Mouse (Mus musculus): Measurements from ENCODE around the gene Gpr87. TPM values are rescaled to one million over a fixed set of nuclear protein-coding genes. Genes with fewer than 3 reads are reported as not detected.
A peak's percentile ranks its signal among the peaks of the same experiment; 100 is the strongest.

The Gpr87 gene
- polyA plus RNA-seq, 1 experiment from 2014 or later: not detected

DNA sequence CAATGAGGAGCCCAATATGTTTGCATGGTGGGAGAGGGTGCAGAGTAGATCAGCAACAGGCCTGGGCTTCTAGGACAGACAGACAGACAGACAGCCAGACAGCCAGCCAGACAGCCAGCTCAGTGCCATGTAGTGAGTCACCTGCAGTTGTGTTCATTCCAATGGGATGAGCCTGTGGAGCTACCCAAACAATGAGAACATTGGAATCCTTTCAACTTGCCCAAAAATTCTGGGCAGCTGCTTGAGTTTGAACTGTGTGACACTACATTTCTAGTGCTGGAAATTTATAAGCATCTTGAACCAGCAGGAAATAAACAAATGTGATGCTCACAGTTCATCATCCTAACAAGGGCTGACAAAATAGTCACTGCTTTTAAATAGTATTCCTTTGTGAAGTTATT is 55.3 kb downstream of the Gpr87 start:
- Histone ChIP-seq H3K27me3 (ENCODE audit: control insufficient read depth, insufficient read depth, low read length) (no peaks in the 10 kb centered on the region), H3K9ac (ENCODE audit: low read length) (no peak overlapping the region), H3K4me2 (ENCODE audit: low read depth, low read length, severe bottlenecking) (no peak overlapping the region), H3K4me1 (replicated peaks; ENCODE audit: control insufficient read depth, insufficient read depth, low read length) (no peaks in the 10 kb centered on the region), H3K9me3 (ENCODE audit: control insufficient read depth, low read length) (no peaks in the 10 kb centered on the region), H3K27ac (ENCODE audit: low read depth, low read length) (no peak overlapping the region), H3K4me3 (ENCODE audit: low read depth, low read length) (no peak overlapping the region), H3K36me3 (ENCODE audit: control insufficient read depth, insufficient read depth, low read length) (no peaks in the 10 kb centered on the region)
- ATAC-seq (replicated peaks; ENCODE audit: low FRiP score): no peak
- DNase-seq (ENCODE audit: low spot score): no peak

DNA sequence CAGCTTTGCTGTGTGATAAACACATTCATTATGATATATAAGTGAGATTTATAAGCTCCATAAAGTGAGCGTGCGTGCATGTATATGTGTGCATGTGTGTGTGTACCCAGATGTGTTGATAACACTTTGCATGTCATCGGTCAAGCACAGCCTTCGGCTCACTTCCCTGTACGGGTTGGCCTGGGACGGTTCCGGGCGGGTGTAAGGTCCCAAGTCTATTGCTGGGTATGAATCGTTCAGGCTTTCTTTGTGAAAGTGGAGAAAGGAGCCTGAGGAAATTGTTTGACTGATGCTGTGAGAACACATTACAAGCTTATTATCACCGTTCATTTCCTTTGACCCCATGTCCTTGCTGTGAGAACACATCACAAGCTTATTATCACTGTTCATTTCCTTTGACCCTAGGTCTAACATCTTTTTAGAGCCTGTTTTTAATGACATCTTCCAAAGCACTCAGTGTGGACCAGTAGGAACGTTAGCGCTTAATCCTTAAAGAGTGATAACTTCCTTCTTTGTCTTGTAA is 55.9 kb downstream of the Gpr87 start:
- 67% methylated on average over 12 of the region's 12 CpGs for WGBS
- H3K9me3 ChIP-seq (ENCODE audit: control insufficient read depth, low read length): no peaks in the 10 kb centered on the region
- no peak overlapping the region for H3K27ac ChIP-seq (ENCODE audit: low read depth, low read length)
- H3K27me3 ChIP-seq (ENCODE audit: control insufficient read depth, insufficient read depth, low read length): no peaks in the 10 kb centered on the region
- H3K4me3 ChIP-seq (ENCODE audit: low read depth, low read length): no peak overlapping the region
- ATAC-seq (replicated peaks; ENCODE audit: low FRiP score) (0 out of 2 replicates have a peak, but pooled peaks have one; percentile 30), DNase-seq (ENCODE audit: low spot score) (no peak)
- H3K4me1 ChIP-seq (replicated peaks; ENCODE audit: control insufficient read depth, insufficient read depth, low read length): no peaks in the 10 kb centered on the region
- H3K36me3 ChIP-seq (ENCODE audit: control insufficient read depth, insufficient read depth, low read length): no peaks in the 10 kb centered on the region
- H3K9ac ChIP-seq (ENCODE audit: low read length): no peak overlapping the region
- H3K4me2 ChIP-seq (ENCODE audit: low read depth, low read length, severe bottlenecking): no peak overlapping the region

- WGBS: 81% methylated on average over 5 of the region's 5 CpGs
- DNase-seq (ENCODE audit: low spot score): no peak
- H3K27ac ChIP-seq (ENCODE audit: low read depth, low read length): no peak overlapping the region
- H3K4me3 ChIP-seq (ENCODE audit: low read depth, low read length): no peak overlapping the region
- H3K27me3 ChIP-seq (ENCODE audit: control insufficient read depth, insufficient read depth, low read length): no peaks in the 10 kb centered on the region
- ATAC-seq (replicated peaks; ENCODE audit: low FRiP score): no peak
- no peaks in the 10 kb centered on the region for H3K36me3 ChIP-seq (ENCODE audit: control insufficient read depth, insufficient read depth, low read length)
- H3K9ac ChIP-seq (ENCODE audit: low read length): no peak overlapping the region
- no peaks in the 10 kb centered on the region for H3K4me1 ChIP-seq (replicated peaks; ENCODE audit: control insufficient read depth, insufficient read depth, low read length)
- H3K4me2 ChIP-seq (ENCODE audit: low read depth, low read length, severe bottlenecking): no peak overlapping the region
- H3K9me3 ChIP-seq (ENCODE audit: control insufficient read depth, low read length): no peaks in the 10 kb centered on the region
Measured at GRCm38 (mm10) chr3:59135911-59136653, 58.8 kb downstream of the Gpr87 start.

- no peak for ATAC-seq (replicated peaks; ENCODE audit: low FRiP score)
- Histone ChIP-seq H3K4me2 (ENCODE audit: low read depth, low read length, severe bottlenecking) (no peak overlapping the region), H3K27me3 (ENCODE audit: control insufficient read depth, insufficient read depth, low read length) (no peaks in the 10 kb centered on the region), H3K4me3 (ENCODE audit: low read depth, low read length) (no peak overlapping the region), H3K27ac (ENCODE audit: low read depth, low read length) (no peak overlapping the region), H3K9ac (ENCODE audit: low read length) (no peak overlapping the region), H3K36me3 (ENCODE audit: control insufficient read depth, insufficient read depth, low read length) (no peaks in the 10 kb centered on the region), H3K4me1 (replicated peaks; ENCODE audit: control insufficient read depth, insufficient read depth, low read length) (no peaks in the 10 kb centered on the region), H3K9me3 (ENCODE audit: control insufficient read depth, low read length) (no peaks in the 10 kb centered on the region)
- DNase-seq (ENCODE audit: low spot score): no peak
- WGBS: 89% methylated on average over 5 of the region's 5 CpGs
Measured at GRCm38 (mm10) chr3:59133189-59133588, 61.7 kb downstream of the Gpr87 start.

GRCm38 (mm10) chr3:59131966-59132365 is 62.9 kb downstream of the Gpr87 start:
- H3K4me3 ChIP-seq (ENCODE audit: low read depth, low read length): no peak overlapping the region
- H3K9me3 ChIP-seq (ENCODE audit: control insufficient read depth, low read length): no peaks in the 10 kb centered on the region
- no peak for ATAC-seq (replicated peaks; ENCODE audit: low FRiP score)
- no peak overlapping the region for H3K4me2 ChIP-seq (ENCODE audit: low read depth, low read length, severe bottlenecking)
- no peaks in the 10 kb centered on the region for H3K27me3 ChIP-seq (ENCODE audit: control insufficient read depth, insufficient read depth, low read length)
- WGBS: 90% methylated on average over 4 of the region's 4 CpGs
- no peak overlapping the region for H3K9ac ChIP-seq (ENCODE audit: low read length)
- no peaks in the 10 kb centered on the region for H3K36me3 ChIP-seq (ENCODE audit: control insufficient read depth, insufficient read depth, low read length)
- no peak overlapping the region for H3K27ac ChIP-seq (ENCODE audit: low read depth, low read length)
- no peak for DNase-seq (ENCODE audit: low spot score)
- H3K4me1 ChIP-seq (replicated peaks; ENCODE audit: control insufficient read depth, insufficient read depth, low read length): no peaks in the 10 kb centered on the region

- Histone ChIP-seq H3K9ac (ENCODE audit: low read length) (no peak overlapping the region), H3K4me2 (ENCODE audit: low read depth, low read length, severe bottlenecking) (no peak overlapping the region), H3K4me3 (ENCODE audit: low read depth, low read length) (no peak overlapping the region), H3K27ac (ENCODE audit: low read depth, low read length) (no peak overlapping the region), H3K27me3 (ENCODE audit: control insufficient read depth, insufficient read depth, low read length) (no peaks in the 10 kb centered on the region), H3K9me3 (ENCODE audit: control insufficient read depth, low read length) (no peaks in the 10 kb centered on the region), H3K4me1 (replicated peaks; ENCODE audit: control insufficient read depth, insufficient read depth, low read length) (no peaks in the 10 kb centered on the region), H3K36me3 (ENCODE audit: control insufficient read depth, insufficient read depth, low read length) (no peaks in the 10 kb centered on the region)
- ATAC-seq (replicated peaks; ENCODE audit: low FRiP score) (no peak), DNase-seq (ENCODE audit: low spot score) (no peak)
- WGBS: 89% methylated on average over 4 of the region's 4 CpGs
Measured at GRCm38 (mm10) chr3:59131081-59131480, 63.8 kb downstream of the Gpr87 start.

DNA sequence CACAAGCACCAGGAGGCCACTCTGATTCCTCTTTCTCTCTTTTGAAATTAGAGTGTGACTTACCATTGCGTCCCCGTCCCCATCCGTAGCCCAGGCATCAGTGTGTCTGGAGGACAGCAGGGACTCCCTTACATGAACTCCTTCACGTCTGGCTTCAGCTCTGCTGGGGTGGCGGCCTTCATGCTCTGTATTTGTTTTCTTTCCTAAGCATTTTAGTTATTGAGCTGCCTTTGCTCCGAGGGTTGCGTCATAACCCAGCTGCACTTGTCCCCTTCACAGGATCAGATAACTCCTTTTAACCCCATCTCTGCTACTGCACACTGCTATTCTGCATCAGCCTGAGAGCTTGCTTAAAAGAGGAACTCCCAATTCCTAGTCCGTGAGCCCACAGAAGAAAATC is 64.5 kb downstream of the Gpr87 start:
- H3K27ac ChIP-seq (ENCODE audit: low read depth, low read length): no peak overlapping the region
- H3K4me1 ChIP-seq (replicated peaks; ENCODE audit: control insufficient read depth, insufficient read depth, low read length): no peaks in the 10 kb centered on the region
- H3K9ac ChIP-seq (ENCODE audit: low read length): no peak overlapping the region
- no peaks in the 10 kb centered on the region for H3K9me3 ChIP-seq (ENCODE audit: control insufficient read depth, low read length)
- WGBS: 66% methylated on average over 8 of the region's 8 CpGs
- DNase-seq (ENCODE audit: low spot score): no peak
- H3K36me3 ChIP-seq (ENCODE audit: control insufficient read depth, insufficient read depth, low read length): no peaks in the 10 kb centered on the region
- H3K4me2 ChIP-seq (ENCODE audit: low read depth, low read length, severe bottlenecking): no peak overlapping the region
- no peaks in the 10 kb centered on the region for H3K27me3 ChIP-seq (ENCODE audit: control insufficient read depth, insufficient read depth, low read length)
- H3K4me3 ChIP-seq (ENCODE audit: low read depth, low read length): no peak overlapping the region
- ATAC-seq (replicated peaks; ENCODE audit: low FRiP score): no peak

DNA sequence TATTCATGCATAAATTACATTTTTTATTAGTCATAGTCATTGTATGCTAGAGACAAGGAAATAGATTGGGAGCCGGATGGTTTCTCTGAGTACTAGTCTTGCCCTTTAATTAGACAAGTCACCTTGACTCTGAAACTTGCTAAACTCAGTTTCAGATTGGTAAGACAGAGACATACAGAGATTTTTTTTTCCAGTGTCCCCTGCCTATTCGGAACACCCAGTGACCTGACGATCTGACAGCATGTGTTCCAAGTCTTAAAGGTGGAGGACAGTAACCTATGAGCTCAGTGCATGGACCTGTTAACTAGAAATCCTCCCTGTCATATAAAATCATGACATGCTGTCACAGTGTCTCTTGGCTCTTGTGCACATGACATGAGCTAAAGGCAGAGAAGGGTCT is 65.4 kb downstream of the Gpr87 start:
- no peak overlapping the region for H3K4me2 ChIP-seq (ENCODE audit: low read depth, low read length, severe bottlenecking)
- no peak for ATAC-seq (replicated peaks; ENCODE audit: low FRiP score)
- H3K9ac ChIP-seq (ENCODE audit: low read length): no peak overlapping the region
- no peaks in the 10 kb centered on the region for H3K4me1 ChIP-seq (replicated peaks; ENCODE audit: control insufficient read depth, insufficient read depth, low read length)
- no peak overlapping the region for H3K4me3 ChIP-seq (ENCODE audit: low read depth, low read length)
- DNase-seq (ENCODE audit: low spot score): no peak
- H3K36me3 ChIP-seq (ENCODE audit: control insufficient read depth, insufficient read depth, low read length): no peaks in the 10 kb centered on the region
- H3K27me3 ChIP-seq (ENCODE audit: control insufficient read depth, insufficient read depth, low read length): no peaks in the 10 kb centered on the region
- no peaks in the 10 kb centered on the region for H3K9me3 ChIP-seq (ENCODE audit: control insufficient read depth, low read length)
- WGBS: 87% methylated on average over 3 of the region's 3 CpGs
- H3K27ac ChIP-seq (ENCODE audit: low read depth, low read length): no peak overlapping the region

All from forebrain, embryonic 11.5 days (tissue).